Mouse (Mus musculus) liver, embryonic 14 days (tissue): Measurements from ENCODE around the gene Hist2h2bb. TPM values are rescaled to one million over a fixed set of nuclear protein-coding genes. Genes with fewer than 3 reads are reported as not detected.

Experiments used
- polyA plus RNA-seq: library from polyadenylated mRNA; depleted of rRNA; stranded (reverse); fragments of >200 nt; gene quantifications from 2 replicates; pipeline ENCODE4 v1.2.3, GENCODE M21; 2012; rRNA removed

Gene Hist2h2bb
- 13.6 and 14.2 TPM in 2 replicates for polyA plus RNA-seq

GRCm38 (mm10) chr3:96269511-96270474 is at the start of gene Hist2h2bb:
Gene Hist2h2bb, plus strand, starts transcription at chr3:96269752.

GRCm38 (mm10) chr3:96220765-96221639 is 48.5 kb upstream of the Hist2h2bb start, which contains the start of the genes Hist2h2ac and Hist2h2be:
Gene Hist2h2ac, minus strand, starts transcription at chr3:96220880.
Gene Hist2h2be, plus strand, starts transcription at chr3:96221119.

GRCm38 (mm10) chr3:96238954-96239793 is 30.4 kb upstream of the Hist2h2bb start, which contains the start of gene Hist2h3c2:
Gene Hist2h3c2, minus strand, starts transcription at chr3:96239127.

GRCm38 (mm10) chr3:96239949-96240798 is 29.4 kb upstream of the Hist2h2bb start, which contains the start of gene Hist2h2aa2:
Gene Hist2h2aa2, minus strand, starts transcription at chr3:96240276.

GRCm38 (mm10) chr3:96245003-96245886 is 24.3 kb upstream of the Hist2h2bb start, which contains the start of gene Hist2h2aa1:
Gene Hist2h2aa1, plus strand, starts transcription at chr3:96245497.

GRCm38 (mm10) chr3:96246427-96246856 is 23.1 kb upstream of the Hist2h2bb start, which contains the start of gene Hist2h3c1:
Gene Hist2h3c1, plus strand, starts transcription at chr3:96246685.

GRCm38 (mm10) chr3:96262979-96263550 is 6.5 kb upstream of the Hist2h2bb start, which contains the start of gene Hist2h4:
Gene Hist2h4, minus strand, starts transcription at chr3:96263311.

GRCm38 (mm10) chr3:96268051-96268775 is 1.3 kb upstream of the Hist2h2bb start, which contains the start of gene Hist2h3b:
Gene Hist2h3b, plus strand, starts transcription at chr3:96268654.

GRCm38 (mm10) chr3:96293787-96294186 is 24.2 kb downstream of the Hist2h2bb start, which contains the start of gene Fcgr1:
Gene Fcgr1, minus strand, starts transcription at chr3:96293969.

Other genes starting within 250 kb of the Hist2h2bb start
- 7.2 and 8.1 TPM in 2 replicates for gene Vps45, start 211.3 kb upstream of the Hist2h2bb start, polyA plus RNA-seq
- 3.6 TPM in 2 replicates for gene Otud7b, start 165.2 kb upstream of the Hist2h2bb start, polyA plus RNA-seq
- 2.8 and 3.5 TPM in 2 replicates for gene Mtmr11, start 107.7 kb upstream of the Hist2h2bb start, polyA plus RNA-seq
- 40.1 and 53.9 TPM in 2 replicates for gene Sf3b4, start 97.4 kb upstream of the Hist2h2bb start, polyA plus RNA-seq
- gene Sv2a, start 88.6 kb upstream of the Hist2h2bb start, polyA plus RNA-seq, result 0.32 and 0.33 TPM in 2 replicates
- 30.6 and 31.1 TPM in 2 replicates for gene Bola1, start 50.0 kb upstream of the Hist2h2bb start, polyA plus RNA-seq
- gene Hist2h2ab, start 49.9 kb upstream of the Hist2h2bb start, polyA plus RNA-seq, result 0.89 and 1.2 TPM in 2 replicates
- 17.7 and 18.2 TPM in 2 replicates for gene Hist2h2ac, start 48.9 kb upstream of the Hist2h2bb start, polyA plus RNA-seq
- gene Hist2h2be, start 48.6 kb upstream of the Hist2h2bb start, polyA plus RNA-seq, result 7.9 and 10.3 TPM in 2 replicates
- gene Hist2h3c2, start 30.6 kb upstream of the Hist2h2bb start, polyA plus RNA-seq, result 79.4 and 94.5 TPM in 2 replicates
- gene Hist2h2aa2, start 29.5 kb upstream of the Hist2h2bb start, polyA plus RNA-seq, result 23.7 and 29.8 TPM in 2 replicates
- 41.3 and 48.8 TPM in 2 replicates for gene Hist2h2aa1, start 24.3 kb upstream of the Hist2h2bb start, polyA plus RNA-seq
- gene Hist2h3c1, start 23.1 kb upstream of the Hist2h2bb start, polyA plus RNA-seq, result 2.4 and 2.8 TPM in 2 replicates
- gene Hist2h4, start 6.4 kb upstream of the Hist2h2bb start, polyA plus RNA-seq, result 9.6 and 12.2 TPM in 2 replicates
- 63.6 and 74.6 TPM in 2 replicates for gene Hist2h3b, start 1.1 kb upstream of the Hist2h2bb start, polyA plus RNA-seq
- 2.5 and 3.7 TPM in 2 replicates for gene Fcgr1, start 24.2 kb downstream of the Hist2h2bb start, polyA plus RNA-seq
- gene BC107364, start 182.6 kb downstream of the Hist2h2bb start, polyA plus RNA-seq, result 0.02 and 0.05 TPM in 2 replicates